Comparison of ENCODE assay signal across 8 mouse cellular contexts in genomic region chr1:90914948-90915569, GRCm38 (mm10). TPM values are rescaled to one million over a fixed set of nuclear protein-coding genes. Genes with fewer than 3 reads are reported as not detected.
DNase-seq lines count a peak whose midpoint lies in the region; ATAC-seq and TF ChIP-seq lines count a peak whose summit lies in the region.

Mlph (plus strand) TSS chr1:90915085.

- DNase-seq in urinary bladder, postnatal 14 days (ENCODE audit: low spot score) = peak; percentile 69
- DNase-seq in urinary bladder, postnatal 4 days (ENCODE audit: low spot score in 2 of 2) = no peak
- peak; percentile 36 for DNase-seq in liver, postnatal 0 days
- peak; percentile 45 for DNase-seq in ovary, postnatal 36 days (ENCODE audit: low spot score)
- DNase-seq in thymus, adult 18-20 months = no peak
- no peak for DNase-seq in frontal cortex, postnatal 25 days (ENCODE audit: low spot score in 2 of 2)

- peak; percentile 78 for ATAC-seq in granulocyte monocyte progenitor cell, adult 5-6 weeks (replicated peaks; ENCODE audit: poor library complexity, severe bottlenecking)
- peak; percentile 70 for ATAC-seq in intestine, embryonic 16.5 days
- ATAC-seq in liver, postnatal 0 days = peak; percentile 58; the same call in 1 of the 2 replicates

- no peaks in the 10 kb centered on the region for H3K27me3 ChIP-seq in intestine, embryonic 16.5 days (replicated peaks; ENCODE audit: control insufficient read depth, insufficient read depth, low read length)
- H3K27me3 ChIP-seq in liver, postnatal 0 days (ENCODE audit: insufficient read depth, low read length) = peaks cover 8% of the 10 kb centered on the region; the same call in 1 of the 2 replicates

- peaks cover 5% of the 10 kb centered on the region; the same call in 1 of the 2 replicates for H3K9me3 ChIP-seq in intestine, embryonic 16.5 days (ENCODE audit: control insufficient read depth, low read length)
- peaks cover 2% of the 10 kb centered on the region; the same call in 1 of the 2 replicates for H3K9me3 ChIP-seq in liver, postnatal 0 days (ENCODE audit: low read length)

- TF ChIP-seq CTCF in liver, postnatal 0 days (IDR thresholded peaks at IDR 0.05; ENCODE audit: low read depth) = no peak

- 17% methylated on average over 18 of the region's 18 CpGs for WGBS in intestine, embryonic 16.5 days
- 13% methylated on average over 18 of the region's 18 CpGs for WGBS in liver, postnatal 0 days (ENCODE audit: insufficient replicate concordance)

- peak within 1 kb of the TSS; percentile 40 for H3K4me3 ChIP-seq in intestine, embryonic 16.5 days (ENCODE audit: low read length)
- no peak within 1 kb of the TSS for H3K4me3 ChIP-seq in liver, postnatal 0 days (ENCODE audit: low read depth, low read length)

- no peak for TF ChIP-seq EP300 in liver, postnatal 0 days (IDR thresholded peaks at IDR 0.05; ENCODE audit: low read depth)

- no peaks in the 10 kb centered on the region for H3K36me3 ChIP-seq in intestine, embryonic 16.5 days (ENCODE audit: control insufficient read depth, insufficient read depth, low read length)
- no peaks in the 10 kb centered on the region for H3K36me3 ChIP-seq in liver, postnatal 0 days (replicated peaks; ENCODE audit: insufficient read depth, low read length)

- peak within 1 kb of the TSS; percentile 49 for H3K4me2 ChIP-seq in intestine, embryonic 16.5 days (ENCODE audit: low read depth, low read length)
- peak within 1 kb of the TSS; percentile 62 for H3K4me2 ChIP-seq in liver, postnatal 0 days (ENCODE audit: low read depth, low read length)

- H3K27ac ChIP-seq in intestine, embryonic 16.5 days (ENCODE audit: low read length) = peak within 1 kb of the TSS; percentile 40; the same call in 1 of the 2 replicates
- no peak within 1 kb of the TSS for H3K27ac ChIP-seq in liver, postnatal 0 days (ENCODE audit: low read depth)

- H3K9ac ChIP-seq in intestine, embryonic 16.5 days (ENCODE audit: low read depth, low read length) = peak within 1 kb of the TSS; percentile 64
- H3K9ac ChIP-seq in liver, postnatal 0 days (replicated peaks) = no peak within 1 kb of the TSS

- peaks cover 19% of the 10 kb centered on the region for H3K4me1 ChIP-seq in intestine, embryonic 16.5 days (ENCODE audit: control insufficient read depth, insufficient read depth, low read length)
- peaks cover 10% of the 10 kb centered on the region; the same call in 1 of the 2 replicates for H3K4me1 ChIP-seq in liver, postnatal 0 days (ENCODE audit: insufficient read depth)

RNA-seq across cellular contexts. Expression of gene Mlph, which starts in this region (rescaled TPM):
- total RNA-seq in granulocyte monocyte progenitor cell, adult 5-6 weeks (2014; fragmentation: Nextera tagmentation) = 0.17 TPM in 1 of 2 replicates, not detected in the other
- 0.95 TPM in 1 of 2 replicates, not detected in the other for total RNA-seq in granulocyte monocyte progenitor cell, adult 5-6 weeks (2017)
- 3.2 and 3.3 TPM in 2 replicates for polyA plus RNA-seq in intestine, embryonic 16.5 days (2015; fragmentation: Nextera tagmentation; extraction: Ambion mirVana)
- polyA plus RNA-seq in liver, postnatal 0 days (2015; fragmentation: Nextera tagmentation; extraction: Ambion mirVana) = 0.06 TPM in 1 of 2 replicates, not detected in the other

Comparison
In these comparisons a context has a peak if more than half of its experiments do, and no peak if none do; other contexts are left out.
1. DNase-seq: peak in urinary bladder, postnatal 14 days (single experiment) and ovary, postnatal 36 days (single experiment); none in urinary bladder, postnatal 4 days (0 of 2), thymus, adult 18-20 months (0 of 2) and frontal cortex, postnatal 25 days (0 of 2).
2. Peak in ATAC-seq in granulocyte monocyte progenitor cell, adult 5-6 weeks; RNA of the gene not detected or under 1 TPM.
3. Peak in DNase-seq, ATAC-seq and H3K4me2 ChIP-seq in liver, postnatal 0 days; RNA of the gene not detected or under 1 TPM.
4. Peak in every context shown above with its lines, with median percentiles within 50 percentile points of each other: ATAC-seq.